Mouse (Mus musculus) kidney, adult 2 months (tissue): ENCODE measurements around the gene Vav3. TPM values are rescaled to one million over a fixed set of nuclear protein-coding genes. Genes with fewer than 3 reads are reported as not detected.

Experiments used
- DNase-seq: peaks from one replicate; pipeline ENCODE4 v3.0.0; 2021
- H3K27ac ChIP-seq: fragments of 200-500 bp; 2 replicates; pipeline ENCODE4 v1.5.1; 2012; ENCODE audit warnings: low read depth, low read length, control low read depth, inconsistent platforms; ENCODE audit not compliant: insufficient read depth
- H3K27me3 ChIP-seq: fragments of 200-500 bp; replicated peaks from 2 replicates; pipeline ENCODE4 v1.6.1; 2012; ENCODE audit warnings: mild to moderate bottlenecking, moderate library complexity, low read length, inconsistent platforms; ENCODE audit not compliant: control insufficient read depth, insufficient read depth
- H3K36me3 ChIP-seq: fragments of 200-500 bp; 2 replicates; pipeline ENCODE4 v1.6.1; 2012; ENCODE audit warnings: mild to moderate bottlenecking, moderate library complexity, low read length, inconsistent platforms; ENCODE audit not compliant: control insufficient read depth, insufficient read depth
- H3K4me1 ChIP-seq: fragments of 200-500 bp; 2 replicates; pipeline ENCODE4 v1.6.1; 2011; ENCODE audit warnings: low read length; ENCODE audit not compliant: control insufficient read depth, insufficient read depth
- H3K4me3 ChIP-seq: fragments of 200-500 bp; 2 replicates; pipeline ENCODE4 v1.5.1; 2011; ENCODE audit warnings: mild to moderate bottlenecking, low read depth, low read length, control low read depth; ENCODE audit not compliant: insufficient read depth
- CTCF ChIP-seq: fragments of 200-500 bp; conservative IDR thresholded peaks from 2 replicates; pipeline ENCODE4 v1.5.1; 2011; ENCODE audit warnings: low read depth, mild to moderate bottlenecking, control low read depth, low read length, moderate library complexity, mixed read lengths; ENCODE audit not compliant: insufficient read depth, insufficient read length
- POLR2A ChIP-seq: fragments of 200-500 bp; IDR thresholded peaks from one replicate; pipeline ENCODE4 v1.6.1; 2011; ENCODE audit warnings: low read depth, low read length, control low read depth
- WGBS: fragments of 180-500 bp; shearing (Covaris S2); methylation state at CpG from one replicate; pipeline ENCODE4 v1.1.7; 2018; 5-methylcytosine and 5-hydroxymethylcytosine counted together
- polyA plus RNA-seq: library from polyadenylated mRNA; depleted of rRNA; stranded (reverse); fragments of >200 nt; gene quantifications from 2 replicates; pipeline ENCODE4 v1.2.3, GENCODE M21; 2012

Gene Vav3
- polyA plus RNA-seq, 1 experiment: 6.8 TPM

DNA sequence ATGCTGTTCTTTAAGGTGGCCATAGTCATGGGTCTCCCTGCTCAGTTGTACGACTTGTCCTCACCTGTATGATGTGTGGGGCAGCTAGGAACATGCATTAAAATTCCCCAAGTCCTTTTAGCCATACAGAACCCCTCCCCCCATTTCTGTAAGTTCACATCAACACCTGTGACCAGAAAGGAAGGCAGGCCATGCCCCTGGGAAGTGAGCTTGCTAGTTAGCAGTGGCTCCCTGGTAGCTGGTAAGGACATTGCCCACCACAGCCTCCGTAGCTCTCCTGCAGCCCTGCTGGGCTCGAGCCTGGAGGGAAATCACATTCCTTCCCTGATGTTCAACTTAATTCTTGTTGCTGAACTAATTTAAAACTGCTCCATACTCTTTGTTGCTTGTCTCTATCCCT, 146.3 kb downstream of the Vav3 start:
- no peak for TF ChIP-seq POLR2A
- TF ChIP-seq CTCF: no peak
- WGBS: 76% methylated on average over 3 of the region's 3 CpGs
- H3K36me3 ChIP-seq: no peaks in the 10 kb centered on the region
- H3K27ac ChIP-seq: no peak overlapping the region
- H3K4me1 ChIP-seq: no peaks in the 10 kb centered on the region
- no peak for DNase-seq
- no peaks in the 10 kb centered on the region for H3K27me3 ChIP-seq
- no peak overlapping the region for H3K4me3 ChIP-seq

DNA sequence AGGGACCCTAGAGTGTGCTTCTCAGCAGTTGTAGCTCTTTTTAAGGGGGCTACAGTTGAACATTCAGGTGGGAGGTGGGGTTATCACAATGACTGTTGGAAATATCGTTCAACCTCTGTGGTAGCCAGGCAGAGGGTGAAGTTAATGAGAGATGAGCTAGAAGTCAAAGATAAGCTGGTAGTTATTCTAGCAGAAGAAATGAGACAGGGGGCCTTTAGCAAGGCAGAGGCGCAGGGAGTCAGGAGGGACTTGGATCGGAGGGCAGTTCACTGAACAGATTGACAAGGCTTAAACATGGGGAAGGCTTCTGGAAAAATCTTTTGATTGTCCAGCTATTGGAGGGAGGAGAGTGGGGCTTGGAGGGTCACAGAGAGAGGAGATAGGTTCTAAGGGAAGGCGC, 147.4 kb downstream of the Vav3 start:
- Histone ChIP-seq H3K27me3 (no peaks in the 10 kb centered on the region), H3K36me3 (no peaks in the 10 kb centered on the region), H3K4me1 (no peaks in the 10 kb centered on the region), H3K4me3 (no peak overlapping the region), H3K27ac (no peak overlapping the region)
- DNase-seq: no peak
- no peak for TF ChIP-seq POLR2A
- no peak for TF ChIP-seq CTCF
- WGBS: 94% methylated on average over 4 of the region's 4 CpGs

DNA sequence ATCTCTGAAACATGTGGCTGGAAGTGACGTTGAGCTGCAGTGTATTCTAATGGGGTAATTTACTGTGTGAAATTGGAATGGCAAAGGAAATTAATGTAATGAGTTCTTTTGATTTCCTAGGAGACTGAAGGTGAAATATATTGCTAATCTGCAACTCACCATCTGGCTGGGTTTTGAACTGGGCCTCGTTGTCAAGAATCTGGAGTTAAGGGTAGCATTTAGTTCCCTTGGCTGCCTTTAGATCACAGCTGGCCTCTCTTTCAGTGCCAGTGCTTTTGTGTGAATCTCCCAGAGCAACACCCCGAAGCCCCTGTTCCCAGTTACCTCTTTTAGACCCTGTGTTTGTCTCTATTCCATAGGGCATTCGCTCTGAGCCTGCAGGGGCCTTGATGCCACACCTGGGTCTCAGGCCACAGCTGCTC, 148.3 kb downstream of the Vav3 start:
- no peaks in the 10 kb centered on the region for H3K4me1 ChIP-seq
- no peak for DNase-seq
- H3K27me3 ChIP-seq: no peaks in the 10 kb centered on the region
- H3K4me3 ChIP-seq: no peak overlapping the region
- TF ChIP-seq POLR2A: no peak
- no peak for TF ChIP-seq CTCF
- no peaks in the 10 kb centered on the region for H3K36me3 ChIP-seq
- no peak overlapping the region for H3K27ac ChIP-seq
- WGBS: 73% methylated on average over 4 of the region's 4 CpGs

DNA sequence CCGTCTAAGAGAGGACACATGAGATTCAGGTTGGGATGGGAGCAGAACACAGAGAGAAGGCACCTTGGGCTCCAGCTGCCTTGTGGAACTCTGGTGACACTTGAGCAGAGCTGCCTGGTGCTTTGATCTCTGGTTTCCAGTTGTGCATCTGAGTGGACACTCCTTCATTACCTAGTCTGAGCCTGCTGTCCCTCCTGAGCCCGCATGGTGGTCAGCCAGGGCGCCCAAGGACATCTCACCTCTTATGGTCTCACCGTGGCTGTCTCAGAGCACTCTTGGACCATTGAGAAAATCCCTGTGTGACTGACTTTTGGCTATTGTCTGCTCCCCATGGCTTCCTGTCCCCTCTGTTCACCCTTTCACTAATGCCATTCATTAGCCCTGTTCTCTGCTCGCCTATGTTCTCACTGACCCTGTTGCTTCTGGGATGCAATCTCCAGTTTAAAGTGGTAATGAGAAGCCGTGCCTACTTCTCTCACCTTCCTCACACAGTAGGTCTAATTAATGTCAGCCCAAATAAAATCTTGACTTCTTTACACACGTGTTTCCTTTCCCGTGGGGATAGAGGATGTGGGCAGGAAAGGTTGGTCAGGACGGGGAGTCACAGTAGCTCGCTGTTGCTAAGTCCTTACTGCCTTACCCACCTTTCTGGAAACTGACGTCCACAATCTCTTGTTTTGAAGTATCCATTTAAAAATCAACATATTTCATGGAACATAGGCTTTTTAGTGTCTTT, 150.3 kb downstream of the Vav3 start:
- Histone ChIP-seq H3K4me1 (no peaks in the 10 kb centered on the region), H3K36me3 (no peaks in the 10 kb centered on the region), H3K27me3 (no peaks in the 10 kb centered on the region), H3K4me3 (no peak overlapping the region), H3K27ac (no peak overlapping the region)
- TF ChIP-seq CTCF: no peak
- TF ChIP-seq POLR2A: no peak
- no peak for DNase-seq
- WGBS: 57% methylated on average over 11 of the region's 11 CpGs

DNA sequence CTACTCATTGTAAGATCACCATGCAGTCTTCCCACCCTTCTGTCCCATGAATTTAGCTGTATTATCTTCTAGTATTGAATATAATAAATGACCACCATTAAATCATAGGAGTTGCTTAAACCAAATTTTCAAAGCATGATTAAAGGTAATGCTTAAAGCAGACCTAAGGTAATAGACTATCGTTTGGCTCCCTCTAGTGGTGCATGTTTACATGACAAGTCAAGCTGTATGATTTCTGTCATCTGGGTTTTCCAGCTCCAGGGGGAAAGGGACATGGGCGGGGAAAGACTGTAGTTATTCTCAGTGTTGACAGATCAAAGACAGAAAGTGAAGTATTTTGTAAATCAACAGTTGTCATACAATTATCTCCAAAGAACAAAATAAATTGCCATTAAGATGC, 151.1 kb downstream of the Vav3 start:
- Histone ChIP-seq H3K4me1 (no peaks in the 10 kb centered on the region), H3K27ac (no peak overlapping the region), H3K4me3 (no peak overlapping the region), H3K27me3 (no peaks in the 10 kb centered on the region), H3K36me3 (no peaks in the 10 kb centered on the region)
- DNase-seq: peak; percentile 74
- TF ChIP-seq CTCF: peak; percentile 42
- TF ChIP-seq POLR2A: no peak
- 3% methylated on average over 2 of the region's 2 CpGs for WGBS

DNA sequence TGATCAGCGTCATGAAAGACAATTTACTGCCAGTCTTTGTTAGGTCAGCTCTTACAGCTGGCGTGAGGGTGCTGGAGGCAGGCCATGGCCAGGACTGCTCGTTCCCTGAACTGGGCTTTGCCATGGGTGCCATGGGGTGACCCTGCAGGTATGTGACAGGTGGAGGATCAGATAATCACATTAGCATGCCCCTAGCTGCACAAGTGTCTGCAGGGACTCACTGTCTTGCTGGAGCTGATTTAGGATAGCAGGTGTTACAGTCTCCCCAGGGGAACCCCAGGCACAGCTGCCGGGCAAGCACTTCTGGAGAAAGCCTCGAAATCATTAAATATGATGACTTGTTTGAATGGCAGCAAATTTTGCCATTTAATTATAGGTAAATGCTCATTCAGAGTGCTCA, 156.0 kb downstream of the Vav3 start:
- H3K4me1 ChIP-seq: no peaks in the 10 kb centered on the region
- WGBS: 80% methylated on average over 5 of the region's 5 CpGs
- no peak overlapping the region for H3K4me3 ChIP-seq
- no peaks in the 10 kb centered on the region for H3K27me3 ChIP-seq
- no peaks in the 10 kb centered on the region for H3K36me3 ChIP-seq
- TF ChIP-seq CTCF (no peak), POLR2A (no peak)
- H3K27ac ChIP-seq: no peak overlapping the region
- no peak for DNase-seq

DNA sequence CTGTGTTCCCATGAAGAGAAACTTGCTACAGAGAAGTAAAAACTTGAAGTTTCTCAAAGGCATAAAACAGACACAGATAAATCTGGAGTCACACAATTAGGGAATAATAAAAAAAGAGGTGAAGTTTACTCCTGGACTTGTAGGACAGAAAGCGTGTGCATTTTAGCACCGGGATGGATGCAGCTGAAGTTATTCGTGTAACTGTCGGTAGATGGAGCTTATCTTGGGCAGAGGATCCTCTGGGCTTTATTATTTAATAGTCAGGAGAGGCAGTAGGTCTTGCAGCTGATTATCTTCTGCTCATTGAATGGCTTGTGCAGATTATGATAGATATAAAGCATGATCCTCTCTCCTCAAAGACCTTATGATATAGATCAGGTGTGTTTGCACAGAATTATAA, 156.6 kb downstream of the Vav3 start:
- no peak overlapping the region for H3K27ac ChIP-seq
- H3K4me3 ChIP-seq: no peak overlapping the region
- DNase-seq: no peak
- H3K4me1 ChIP-seq: no peaks in the 10 kb centered on the region
- WGBS: 81% methylated on average over 4 of the region's 4 CpGs
- TF ChIP-seq POLR2A (no peak), CTCF (no peak)
- no peaks in the 10 kb centered on the region for H3K36me3 ChIP-seq
- no peaks in the 10 kb centered on the region for H3K27me3 ChIP-seq
